Mouse (Mus musculus) left cerebral cortex, postnatal 25 days (tissue): ENCODE data around the gene Gm10160. TPM values are rescaled to one million over a fixed set of nuclear protein-coding genes. Genes with fewer than 3 reads are reported as not detected.

Source experiments
- DNase-seq, 2 experiments: peaks; one replicate each; pipeline ENCODE4 v3.0.0; 2022; ENCODE audit warnings: low spot score in 2 of 2, mixed read lengths in 1 of 2
- intact Hi-C: fragments of 180-260 bp; cut with DNase I; formaldehyde crosslinking; loops from one replicate; pipeline ENCODE4 v1.15.1; 2025
- total RNA-seq, 2 experiments: library from RNA; stranded (reverse); gene quantifications; 2 replicates each; pipeline ENCODE4 v1.2.3; 2021

The Gm10160 gene
- total RNA-seq: not detected

DNA sequence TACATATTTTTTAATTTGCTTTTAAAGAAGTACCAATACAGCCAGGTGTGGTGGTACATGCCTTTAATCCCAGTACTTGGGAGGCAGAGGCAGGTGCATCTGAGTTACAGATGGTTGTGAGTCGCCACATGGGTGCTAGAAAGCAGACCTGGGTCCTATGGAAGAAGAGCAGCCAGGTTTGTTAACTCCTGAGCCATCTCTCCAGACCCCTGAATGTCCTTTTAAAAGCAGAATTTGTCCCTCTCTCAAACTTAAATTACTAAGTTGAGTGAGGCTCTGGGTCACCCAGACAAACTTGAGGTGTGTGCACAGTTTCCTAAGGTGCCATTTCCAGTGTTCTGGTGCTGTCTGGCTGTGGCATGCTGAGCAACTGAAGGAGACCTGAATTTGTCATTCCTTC, at the start of gene Gm10160:
TSS of gene Gm10160 (minus strand) at position 101 of the 400 bp plus-strand sequence.
- no peak for DNase-seq
- intact Hi-C loops: no loop called here

DNA sequence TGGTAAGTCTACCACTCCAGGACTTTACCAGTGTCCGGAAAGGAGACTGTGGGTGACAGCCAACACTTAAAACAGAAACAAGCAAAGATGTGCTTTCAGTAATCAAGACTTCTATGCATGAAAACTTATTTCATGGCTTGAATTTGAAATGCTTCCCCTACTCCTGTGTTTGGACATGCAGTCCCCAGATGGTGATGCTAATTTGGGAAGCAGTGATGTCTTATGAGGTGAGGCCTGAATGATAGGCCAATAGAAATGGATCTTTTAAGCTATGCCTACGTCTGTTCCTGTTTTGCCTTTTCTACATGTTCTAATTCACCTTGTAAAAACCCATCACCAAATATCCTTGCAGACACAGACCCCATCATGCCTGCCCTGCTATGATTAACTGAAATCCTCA, 49.3 kb upstream of the Gm10160 start:
- intact Hi-C loops: no loop called here
- DNase-seq: peak in 1 of 2 experiments; percentile 69

DNA sequence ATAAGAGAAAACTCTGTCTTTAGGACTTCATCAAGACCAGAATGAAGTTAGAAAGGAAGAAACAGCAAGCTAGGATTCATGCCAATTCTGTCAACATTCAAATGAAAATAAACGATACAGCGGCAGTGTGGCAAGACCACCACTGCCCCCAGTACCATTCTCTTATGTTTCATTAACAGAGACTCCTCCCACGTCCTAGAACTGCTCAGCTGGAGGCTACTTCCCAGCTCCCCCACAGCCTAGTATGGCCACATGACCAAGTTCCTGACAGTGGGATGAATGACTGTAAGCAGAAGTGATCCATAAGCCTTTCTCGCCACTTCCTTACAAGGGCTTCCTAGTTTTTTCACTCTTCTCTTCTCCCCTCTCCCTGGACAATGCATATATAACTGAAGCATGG, 48.5 kb upstream of the Gm10160 start:
- no peak for DNase-seq
- intact Hi-C loops: no loop called here

DNA sequence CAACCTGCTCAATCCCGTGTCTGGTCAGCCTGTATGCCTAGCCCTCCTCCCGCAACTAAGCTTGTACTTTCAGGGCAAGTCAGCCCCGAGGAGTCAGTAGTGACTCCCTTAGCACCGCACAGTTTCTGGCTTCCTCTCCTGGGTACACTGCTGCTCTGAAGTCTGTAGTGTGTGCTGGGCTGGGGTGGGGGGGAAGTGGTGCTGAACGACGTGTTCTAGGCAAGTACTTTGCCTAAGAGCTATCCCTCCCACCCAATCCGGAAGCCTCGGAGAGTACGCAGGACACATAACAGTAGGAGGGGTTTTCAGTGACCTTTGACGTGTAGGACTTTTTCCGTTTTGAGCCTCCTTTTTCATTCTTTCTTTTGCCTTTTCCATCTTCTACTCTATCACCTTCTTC, 43.8 kb upstream of the Gm10160 start:
- DNase-seq: no peak
- intact Hi-C loops: no loop called here

DNA sequence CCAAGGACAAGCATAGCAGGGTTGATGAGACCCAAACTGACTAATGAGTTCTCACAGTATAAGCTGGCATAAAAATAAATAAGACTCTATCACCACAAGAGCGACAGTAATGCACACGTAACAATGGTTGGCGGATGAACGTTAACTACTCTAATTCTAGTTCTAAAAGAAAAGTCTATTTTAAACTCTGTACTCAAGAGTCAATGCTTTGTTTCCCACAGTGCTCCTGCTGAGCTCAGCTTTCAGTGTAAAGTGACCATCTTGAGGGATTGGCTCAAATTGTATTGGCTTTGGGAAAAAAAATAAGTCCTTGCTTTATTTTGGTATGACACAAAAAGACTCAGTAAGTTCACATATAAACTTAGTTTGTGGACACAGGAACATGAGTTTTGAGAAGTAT, 29.5 kb upstream of the Gm10160 start:
- intact Hi-C loops: no loop called here
- DNase-seq: no peak

DNA sequence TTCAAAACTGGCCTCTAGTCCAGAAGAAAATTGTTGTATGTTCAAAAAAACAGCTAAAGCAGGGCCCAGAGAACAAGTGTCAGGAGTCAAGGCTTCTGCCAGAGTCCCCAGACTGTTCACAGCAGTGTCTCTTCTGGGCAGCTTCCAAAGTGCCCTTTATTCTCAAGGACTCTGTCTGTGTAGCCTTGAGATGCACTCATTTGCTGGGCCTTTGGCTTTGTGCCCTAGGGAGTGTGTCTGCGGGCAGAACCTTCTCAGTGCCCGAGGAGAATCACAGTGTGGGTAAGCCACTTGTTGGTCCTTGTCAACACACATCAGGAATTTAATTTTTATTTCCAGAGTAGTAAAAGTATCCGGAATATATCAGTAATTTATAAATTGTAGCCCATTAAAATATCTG, 26.0 kb upstream of the Gm10160 start:
- DNase-seq: no peak
- intact Hi-C loops: no loop called here

DNA sequence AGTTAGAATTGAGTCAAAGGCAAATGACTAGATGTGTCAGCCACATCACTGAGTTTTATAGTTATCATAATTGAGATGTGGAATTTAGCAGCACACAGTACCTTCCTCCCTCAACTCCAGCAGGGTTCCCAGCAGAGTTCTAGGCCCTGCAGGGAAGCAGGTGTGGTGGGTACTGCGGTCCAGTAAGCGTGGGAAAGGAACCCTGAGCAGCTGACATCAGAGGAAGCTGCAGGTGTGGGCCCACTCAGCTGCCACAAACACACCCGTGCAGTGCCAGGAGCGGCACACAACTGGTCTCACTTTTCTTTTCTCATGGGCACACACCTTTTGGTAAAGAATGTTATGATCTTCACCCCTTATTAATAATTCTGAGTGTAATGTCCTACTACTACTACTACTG, 25.2 kb upstream of the Gm10160 start:
- intact Hi-C loops: no loop called here
- DNase-seq: no peak

DNA sequence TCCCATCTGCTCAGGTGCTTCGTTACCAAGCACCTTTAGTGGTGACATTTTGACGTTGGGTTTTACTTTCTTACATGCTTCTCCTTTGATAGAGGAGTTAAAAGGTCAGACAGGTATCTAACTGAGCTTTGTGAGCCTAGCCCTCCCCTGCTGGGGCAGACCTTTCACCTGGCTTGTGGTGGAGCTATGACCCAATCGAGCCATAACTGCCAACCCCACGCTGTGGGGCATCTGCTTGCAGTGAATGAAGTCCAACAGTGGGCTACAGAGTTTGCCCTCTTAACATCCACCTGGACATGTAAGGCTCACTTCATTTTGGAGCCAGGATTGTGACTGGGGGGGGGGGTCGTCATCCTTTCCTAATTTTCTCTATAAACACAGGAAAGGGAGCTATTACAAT, 24.7 kb upstream of the Gm10160 start:
- DNase-seq: no peak
- intact Hi-C loops: no loop called here

DNA sequence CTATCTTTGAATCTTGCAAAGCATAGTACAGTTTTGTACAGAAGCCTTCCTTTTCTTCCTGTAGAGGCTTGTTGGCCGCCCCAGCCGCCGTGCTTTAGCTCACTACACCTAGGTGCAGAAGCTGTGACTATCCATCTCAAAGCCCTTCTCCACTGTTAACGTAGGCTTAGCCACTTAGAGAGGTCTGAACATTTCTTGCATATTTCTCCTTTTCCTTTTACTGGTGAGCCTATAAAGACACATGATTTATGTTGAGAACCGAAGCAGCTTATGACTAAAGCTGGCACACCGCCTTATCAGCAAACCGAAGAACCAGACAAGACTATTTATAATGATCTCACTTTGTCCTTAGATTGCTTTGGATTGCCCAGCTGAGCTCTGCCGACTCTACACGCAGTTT, 19.8 kb upstream of the Gm10160 start:
- intact Hi-C loops: no loop called here
- DNase-seq: peak; percentile 50 to 85

DNA sequence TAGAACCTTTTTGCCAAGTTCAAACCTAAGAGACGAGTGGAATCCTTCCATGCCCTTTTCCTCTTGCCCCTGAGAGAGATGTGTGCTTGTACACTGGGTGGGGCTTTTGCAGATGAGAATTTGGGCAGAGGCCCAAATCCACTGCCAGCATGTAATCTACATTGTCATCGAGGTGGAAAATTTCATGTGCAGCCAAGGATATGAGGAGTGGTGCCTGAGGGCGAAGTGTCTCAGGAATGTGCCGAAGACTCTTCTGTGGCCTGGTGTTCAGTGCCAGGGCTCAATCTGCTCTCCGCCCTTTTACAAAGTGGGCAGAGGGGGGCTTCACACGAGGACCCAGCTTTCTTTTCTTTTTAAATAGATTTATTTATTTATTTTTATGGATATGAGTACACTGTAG, 19.0 kb upstream of the Gm10160 start:
- intact Hi-C loops: loop anchor here (5.0 kb wide), 1 partner anchor 58 kb away; the partner anchor contains the start of gene Hdgfl3
- no peak for DNase-seq

DNA sequence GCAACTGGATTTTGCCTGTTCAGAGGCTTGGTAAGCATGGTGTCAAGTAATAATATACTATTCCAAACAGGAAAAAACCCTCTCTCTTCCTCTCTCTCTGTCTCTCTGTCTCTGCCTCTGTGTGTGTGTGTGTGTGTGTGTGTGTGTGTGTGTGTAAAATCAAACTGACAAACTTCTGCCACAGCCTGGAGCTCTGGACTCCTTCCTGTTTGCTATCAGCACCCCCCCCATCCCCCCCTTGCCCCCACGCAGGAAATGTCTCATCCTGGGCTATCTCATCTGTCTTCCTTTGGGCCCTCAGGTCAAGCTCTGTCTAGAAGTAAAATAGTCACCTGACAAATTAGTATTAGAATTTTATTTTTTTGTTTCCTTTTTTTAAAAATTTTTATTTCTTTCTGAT, 18.2 kb upstream of the Gm10160 start:
- intact Hi-C loops: loop anchor here (5.0 kb wide), 1 partner anchor 58 kb away; the partner anchor contains the start of gene Hdgfl3
- no peak for DNase-seq

DNA sequence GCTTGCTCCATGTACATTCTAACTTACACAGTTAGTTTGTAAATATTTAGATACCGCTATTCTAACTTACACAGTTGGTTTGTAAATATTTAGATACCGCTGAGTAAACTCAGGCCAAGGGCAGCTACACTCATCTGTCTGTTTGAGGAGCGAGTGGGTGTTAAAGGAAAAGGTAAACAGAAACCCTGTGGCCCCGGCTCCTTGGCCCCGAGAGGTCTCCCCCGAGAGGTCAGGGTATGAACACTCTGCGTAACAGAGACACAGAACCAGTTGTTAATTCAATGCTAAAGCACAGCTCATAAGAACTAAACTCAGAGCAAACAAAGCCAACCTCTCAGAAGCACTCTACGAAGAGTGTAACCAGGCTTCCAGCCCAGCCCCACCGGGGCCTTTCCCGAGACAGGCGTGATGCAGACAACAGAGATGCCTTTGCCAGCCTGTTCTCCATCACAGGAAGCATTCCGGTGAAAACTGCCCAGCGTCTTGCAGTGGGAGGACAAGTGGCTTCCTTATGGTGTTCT, 17.0 kb upstream of the Gm10160 start:
- intact Hi-C loops: loop anchor here (5.0 kb wide), 1 partner anchor 60 kb away; the partner anchor contains the start of gene Hdgfl3
- peak in 1 of 2 experiments; percentile 36 for DNase-seq

DNA sequence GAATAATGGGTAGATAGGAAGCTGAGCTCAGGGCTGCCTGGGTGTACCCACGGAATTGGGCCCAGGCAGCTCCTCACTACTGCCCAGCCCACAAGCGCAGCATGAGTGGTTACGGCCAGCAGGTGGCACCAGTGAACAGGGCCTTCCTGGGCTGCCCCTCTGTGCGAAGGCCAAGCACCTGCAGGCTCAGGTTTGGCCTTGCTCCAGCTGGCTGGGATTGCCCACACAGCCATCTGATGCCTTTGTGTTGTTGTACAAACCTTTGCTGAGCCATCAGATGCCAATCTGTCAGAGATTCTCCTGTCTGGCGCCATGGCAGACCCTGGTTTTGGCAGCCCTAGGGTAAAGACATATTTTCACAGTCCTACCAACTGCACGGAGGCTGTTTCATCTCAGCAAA, 12.6 kb upstream of the Gm10160 start:
- DNase-seq: peak; percentile 57
- intact Hi-C loops: loop anchor here (5.0 to 10.0 kb wide), 2 partner anchors 89 to 247 kb away; no protein-coding TSS in a partner anchor

DNA sequence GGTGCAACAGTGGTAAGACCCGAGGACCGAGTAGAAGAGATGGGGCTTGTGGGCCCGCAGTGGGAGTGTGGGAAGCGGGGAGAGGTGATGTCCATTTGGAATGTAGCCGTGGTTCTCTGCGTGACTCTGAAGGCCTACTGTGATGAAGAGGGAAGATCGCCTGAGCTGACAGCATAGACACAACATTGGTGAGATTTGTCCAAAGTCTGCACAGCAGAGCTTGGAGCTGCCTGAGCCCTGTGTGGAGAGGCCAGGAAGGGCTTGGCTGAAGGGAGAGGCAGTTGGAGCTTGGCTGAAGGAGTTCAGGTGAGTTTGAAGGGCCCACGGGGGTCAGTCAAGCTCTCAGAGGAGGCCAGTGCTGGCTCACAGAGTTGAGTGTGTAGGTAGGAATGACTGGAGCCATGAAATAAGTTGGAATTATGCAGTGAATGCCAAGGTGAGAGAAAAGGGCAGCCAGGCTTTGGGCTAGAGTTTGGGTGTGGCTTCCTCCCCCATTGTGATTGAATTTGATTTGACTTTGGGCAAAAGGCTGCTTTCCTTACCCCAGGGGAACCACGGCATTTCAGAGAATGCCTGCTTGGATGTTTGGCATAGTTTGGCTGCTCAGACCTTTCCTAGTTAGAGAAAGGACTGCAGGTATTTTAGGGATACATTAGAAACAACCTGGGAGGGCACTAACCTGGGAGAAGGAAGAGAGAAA, 11.8 kb upstream of the Gm10160 start:
- no peak for DNase-seq
- intact Hi-C loops: loop anchor here (5.0 to 10.0 kb wide), 2 partner anchors 90 to 247 kb away; no protein-coding TSS in a partner anchor

DNA sequence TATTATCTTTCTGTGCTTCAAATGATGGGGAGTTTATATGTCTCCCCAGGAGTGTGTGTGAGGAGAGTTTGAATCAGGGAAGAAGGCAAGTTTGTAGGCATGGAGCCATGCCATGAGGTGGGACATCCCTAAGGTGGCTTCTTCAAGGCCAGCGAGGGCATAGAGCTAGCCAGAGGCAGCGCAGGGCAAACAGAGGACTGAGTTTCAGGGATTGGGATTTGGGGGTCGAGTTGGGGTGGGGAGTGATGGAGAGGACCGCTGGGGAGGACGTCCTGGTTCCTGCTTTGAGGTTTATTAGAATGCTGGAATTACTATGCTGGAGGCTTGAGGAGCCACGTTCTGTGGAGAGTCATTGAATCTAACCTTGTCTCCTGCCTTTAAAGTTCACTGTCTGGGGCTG, 10.3 kb upstream of the Gm10160 start:
- no peak for DNase-seq
- intact Hi-C loops: loop anchor here (5.0 to 10.0 kb wide), 2 partner anchors 91 to 249 kb away; no protein-coding TSS in a partner anchor

DNA sequence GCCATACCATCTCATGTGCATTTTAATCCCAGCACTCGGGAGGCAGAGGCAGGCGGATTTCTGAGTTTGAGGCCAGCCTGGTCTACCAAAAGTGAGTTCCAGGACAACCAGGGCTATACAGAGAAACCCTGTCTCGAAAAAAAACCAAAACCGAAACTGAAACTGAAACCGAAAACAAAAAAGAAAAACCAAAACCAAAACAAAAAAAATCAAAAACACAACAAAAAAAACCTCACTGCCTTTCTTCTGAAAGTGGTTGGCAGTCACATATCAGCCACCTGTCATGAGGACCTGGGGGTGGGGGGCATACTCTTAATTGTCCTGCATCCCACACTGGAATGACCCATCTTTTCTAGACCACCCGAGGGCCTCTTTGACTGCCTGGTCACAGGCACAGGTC, 9.0 kb upstream of the Gm10160 start:
- intact Hi-C loops: loop anchor here (5.0 to 10.0 kb wide), 2 partner anchors 77 to 250 kb away; partner anchors contain the start of gene 3110040N11Rik

DNA sequence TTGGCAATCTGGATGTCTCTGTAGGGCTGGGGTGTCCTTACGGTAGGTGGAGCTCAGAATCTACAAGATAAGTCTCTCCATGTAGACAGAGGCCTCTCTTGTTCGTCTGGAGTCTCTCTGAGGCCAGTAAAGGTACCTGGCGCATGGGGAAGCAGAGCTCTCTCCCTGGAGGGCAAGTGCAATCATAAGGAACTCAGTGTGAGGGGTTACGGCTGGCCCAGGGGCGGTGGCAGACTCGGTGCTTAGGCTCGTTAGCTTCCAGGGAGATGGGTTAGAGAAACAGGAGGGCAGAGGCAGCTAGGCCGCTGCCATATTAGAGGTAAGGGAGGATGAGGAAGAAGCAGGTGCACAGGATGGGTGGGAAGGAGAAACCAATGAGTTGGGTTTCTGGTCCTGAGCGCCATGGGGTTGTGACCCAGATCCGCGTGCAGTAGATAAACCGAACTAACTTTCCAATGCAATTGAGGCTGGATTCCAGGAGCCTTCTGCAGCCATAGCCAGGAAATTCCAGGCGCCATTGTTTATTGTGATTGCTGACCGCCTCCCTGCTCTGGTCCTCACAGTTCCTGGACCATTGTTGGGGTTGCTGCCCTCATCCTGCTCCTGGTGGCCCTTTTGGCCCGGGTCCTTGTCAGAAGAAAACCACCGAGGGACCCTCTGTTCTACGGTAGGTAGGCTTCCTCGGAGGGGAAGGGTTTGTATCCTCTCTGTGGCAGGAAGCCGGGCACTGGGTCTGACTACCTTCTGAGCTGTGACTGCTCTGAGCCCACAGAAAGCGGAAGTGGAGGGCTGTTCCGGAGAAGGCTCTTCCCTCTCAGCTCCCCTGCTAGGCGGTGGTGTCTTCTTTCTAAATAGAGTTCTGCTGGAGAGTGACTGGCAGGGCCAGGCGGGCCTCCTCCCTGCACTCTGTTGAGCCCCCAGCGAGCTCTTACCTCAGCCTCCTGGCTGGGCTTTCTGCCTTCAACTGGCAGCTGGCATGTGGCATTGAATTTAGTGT, 7.3 kb upstream of the Gm10160 start:
- DNase-seq: no peak
- intact Hi-C loops: loop anchor here (5.0 to 10.0 kb wide), 2 partner anchors 76 to 252 kb away; partner anchors contain the start of gene 3110040N11Rik

More for the DNA sequence above, 9.0 kb upstream of the Gm10160 start:
- no peak for DNase-seq

DNA sequence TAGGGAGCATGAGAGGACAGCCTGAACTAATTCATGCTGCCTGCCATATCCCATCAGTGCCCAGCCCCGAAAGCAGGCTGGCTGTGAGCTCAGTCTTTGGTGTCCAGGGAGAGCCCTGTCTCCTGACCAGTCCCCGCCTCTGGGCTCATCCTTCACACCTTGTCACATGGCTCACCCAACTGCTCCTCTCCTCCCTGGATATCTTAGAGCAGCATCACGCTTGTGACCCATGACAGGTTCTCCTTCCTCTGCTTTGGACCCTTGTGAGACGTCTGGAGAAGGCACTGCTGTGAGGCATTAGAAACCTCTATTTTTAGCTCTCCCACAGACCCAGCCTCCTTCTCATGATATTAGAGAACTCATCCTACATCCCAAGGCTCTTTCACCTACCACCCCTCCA, 6.3 kb upstream of the Gm10160 start:
- intact Hi-C loops: loop anchor here (5.0 to 10.0 kb wide), 2 partner anchors 75 to 253 kb away; partner anchors contain the start of gene 3110040N11Rik
- DNase-seq: no peak

DNA sequence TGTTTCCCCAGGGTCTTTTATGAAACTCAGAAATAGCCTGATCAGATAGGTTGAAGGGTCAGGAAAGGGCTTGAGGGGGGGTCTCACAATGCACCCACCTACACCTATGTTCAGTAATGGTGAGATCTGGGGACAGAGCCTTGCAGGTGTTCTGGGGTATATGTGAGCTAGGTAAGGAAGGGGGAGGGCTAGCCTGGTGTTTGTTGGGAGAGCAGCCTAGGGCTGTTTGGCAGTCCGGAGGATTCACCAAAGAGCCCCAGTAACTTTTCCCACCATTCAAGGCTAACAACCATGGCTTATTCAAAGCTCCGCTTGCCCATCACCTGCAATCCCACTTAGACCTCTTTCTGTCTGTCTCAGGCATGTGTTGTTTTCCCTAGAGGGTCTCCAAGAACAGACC, 5.9 kb upstream of the Gm10160 start:
- no peak for DNase-seq
- intact Hi-C loops: loop anchor here (5.0 to 10.0 kb wide), 2 partner anchors 74 to 253 kb away; partner anchors contain the start of gene 3110040N11Rik

DNA sequence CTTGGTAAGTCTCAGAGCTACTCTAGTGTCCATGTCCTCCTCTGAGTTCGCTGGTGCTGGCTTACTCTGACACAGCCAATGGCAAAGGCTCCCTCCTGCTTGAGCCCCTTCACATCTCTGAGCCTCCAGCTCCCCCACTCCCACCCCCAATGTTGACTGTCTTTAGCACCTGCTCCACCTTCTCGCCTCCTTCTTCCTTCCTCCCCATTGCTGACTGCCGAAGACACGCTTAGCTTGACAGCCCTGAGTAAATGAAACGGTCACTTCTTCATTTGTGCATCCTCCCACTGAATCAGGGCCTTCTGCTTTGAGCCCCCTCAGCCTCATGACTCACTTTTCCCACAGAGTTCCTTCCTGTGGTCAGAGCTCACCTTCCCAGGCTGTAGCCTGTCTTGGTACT, 5.4 kb upstream of the Gm10160 start:
- intact Hi-C loops: loop anchor here (1.0 to 10.0 kb wide), 3 partner anchors 32 to 254 kb away; partner anchors contain the start of genes 3110040N11Rik and Btbd1
- DNase-seq: peak in 1 of 2 experiments; percentile 23
